Mouse (Mus musculus) retina, postnatal 7 days (tissue): ENCODE data around the gene Ccdc63.
"Not testable (repeated sequence)": the region's sequence is repeated elsewhere in the genome, so short reads cannot be mapped to it uniquely, and the experiment has no call there.

Experiments used
- DNase-seq: peaks from one replicate; pipeline ENCODE4 v3.0.0-alpha.2; 2012; ENCODE audit warnings: low read depth, low spot score

The Ccdc63 gene

GRCm38 (mm10) chr5:122140723-122141122 is at the start of gene Ccdc63:
TSS of gene Ccdc63 (minus strand) at chr5:122140823.
- DNase-seq: no peak

- no peak for DNase-seq
Observed at GRCm38 (mm10) chr5:122189115-122189514, 48.5 kb upstream of the Ccdc63 start.

GRCm38 (mm10) chr5:122184858-122185257 is 44.2 kb upstream of the Ccdc63 start:
- not testable (repeated sequence) for DNase-seq

GRCm38 (mm10) chr5:122184283-122184806 is 43.7 kb upstream of the Ccdc63 start:
- DNase-seq: no peak

- no peak for DNase-seq
Observed at GRCm38 (mm10) chr5:122179665-122180064, 39.0 kb upstream of the Ccdc63 start.

GRCm38 (mm10) chr5:122176398-122176797 is 35.8 kb upstream of the Ccdc63 start:
- DNase-seq: peak; percentile 40

GRCm38 (mm10) chr5:122175961-122176360 is 35.3 kb upstream of the Ccdc63 start:
- DNase-seq: no peak

- DNase-seq: no peak
Observed at GRCm38 (mm10) chr5:122175402-122175801, 34.8 kb upstream of the Ccdc63 start.

- no peak for DNase-seq
Observed at GRCm38 (mm10) chr5:122171058-122171457, 30.4 kb upstream of the Ccdc63 start.

- no peak for DNase-seq
Observed at GRCm38 (mm10) chr5:122168344-122169069, 27.9 kb upstream of the Ccdc63 start.

- DNase-seq: no peak
Observed at GRCm38 (mm10) chr5:122166636-122167161, 26.1 kb upstream of the Ccdc63 start.

- DNase-seq: no peak
Observed at GRCm38 (mm10) chr5:122165233-122165915, 24.8 kb upstream of the Ccdc63 start.

- DNase-seq: no peak
Observed at GRCm38 (mm10) chr5:122164011-122164410, 23.4 kb upstream of the Ccdc63 start.

GRCm38 (mm10) chr5:122163194-122163593 is 22.6 kb upstream of the Ccdc63 start:
- DNase-seq: no peak

- DNase-seq: no peak
Observed at GRCm38 (mm10) chr5:122158557-122159515, 18.2 kb upstream of the Ccdc63 start.

GRCm38 (mm10) chr5:122157827-122158381 is 17.3 kb upstream of the Ccdc63 start, which contains the start of gene Ppp1cc:
TSS of gene Ppp1cc (plus strand) at chr5:122158278.
- peak; percentile 93 for DNase-seq

- no peak for DNase-seq
Observed at GRCm38 (mm10) chr5:122156486-122156885, 15.9 kb upstream of the Ccdc63 start.

GRCm38 (mm10) chr5:122155613-122156012 is 15.0 kb upstream of the Ccdc63 start:
- DNase-seq: no peak

GRCm38 (mm10) chr5:122154782-122155181 is 14.2 kb upstream of the Ccdc63 start:
- no peak for DNase-seq

GRCm38 (mm10) chr5:122154006-122154405 is 13.4 kb upstream of the Ccdc63 start:
- DNase-seq: no peak

- not testable (repeated sequence) for DNase-seq
Observed at GRCm38 (mm10) chr5:122152508-122152907, 11.9 kb upstream of the Ccdc63 start.
